Mouse (Mus musculus) layer of hippocampus, adult 9-10 months (tissue): ENCODE data around the gene Disp2.

Experiments used
- DNase-seq: peaks from one replicate; pipeline ENCODE4 v3.0.0; 2022; ENCODE audit warnings: low spot score

Gene Disp2

DNA sequence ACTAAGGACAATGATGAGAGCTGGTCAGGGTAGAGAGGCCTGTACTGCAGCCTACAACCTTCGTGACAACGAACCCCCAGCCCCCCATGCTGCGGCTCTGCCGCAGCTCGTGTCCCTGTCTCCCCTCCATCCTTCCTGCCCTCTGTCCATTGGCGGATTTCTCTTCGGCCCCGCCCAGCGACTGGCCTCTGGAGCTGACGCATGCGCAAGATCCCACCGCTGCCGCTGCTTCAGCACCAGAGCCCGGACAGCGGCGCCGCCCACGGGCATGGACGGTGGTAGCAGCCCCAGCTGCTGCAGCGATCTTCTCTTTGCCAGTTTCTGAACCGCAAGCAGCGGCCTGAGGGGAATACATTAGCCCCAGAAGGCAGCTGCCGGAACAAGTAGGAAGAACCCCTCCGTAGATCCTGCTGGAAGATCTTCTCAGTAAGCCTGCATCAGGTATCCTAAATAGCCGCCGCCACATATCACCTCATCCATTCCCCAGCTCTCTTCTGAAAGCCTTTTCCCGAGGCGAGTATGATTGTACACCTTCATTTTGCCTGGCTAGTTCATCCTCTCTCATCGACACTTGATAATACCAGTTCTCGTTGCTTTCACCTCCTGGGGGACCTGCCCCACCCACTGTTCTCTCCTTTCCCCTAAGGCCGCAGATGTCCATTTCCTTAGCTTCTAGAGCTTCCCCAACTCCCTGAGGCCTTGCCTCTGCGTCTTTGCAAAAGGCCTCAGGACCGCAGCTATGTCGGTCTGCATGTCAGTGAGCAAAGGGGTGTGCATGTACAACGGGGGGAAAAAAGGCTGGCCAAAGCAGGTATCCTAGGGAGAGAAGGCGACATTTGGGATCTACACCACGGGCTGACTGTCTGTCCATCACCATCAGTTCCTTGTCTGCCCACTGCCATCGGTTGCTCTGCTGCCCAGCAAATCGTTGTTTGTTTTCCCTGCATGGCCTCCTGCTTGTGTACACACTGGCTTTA, at the start of gene Disp2:
TSS of gene Disp2 (plus strand) at position 216 of the 977 bp plus-strand sequence.
- DNase-seq: no peak

DNA sequence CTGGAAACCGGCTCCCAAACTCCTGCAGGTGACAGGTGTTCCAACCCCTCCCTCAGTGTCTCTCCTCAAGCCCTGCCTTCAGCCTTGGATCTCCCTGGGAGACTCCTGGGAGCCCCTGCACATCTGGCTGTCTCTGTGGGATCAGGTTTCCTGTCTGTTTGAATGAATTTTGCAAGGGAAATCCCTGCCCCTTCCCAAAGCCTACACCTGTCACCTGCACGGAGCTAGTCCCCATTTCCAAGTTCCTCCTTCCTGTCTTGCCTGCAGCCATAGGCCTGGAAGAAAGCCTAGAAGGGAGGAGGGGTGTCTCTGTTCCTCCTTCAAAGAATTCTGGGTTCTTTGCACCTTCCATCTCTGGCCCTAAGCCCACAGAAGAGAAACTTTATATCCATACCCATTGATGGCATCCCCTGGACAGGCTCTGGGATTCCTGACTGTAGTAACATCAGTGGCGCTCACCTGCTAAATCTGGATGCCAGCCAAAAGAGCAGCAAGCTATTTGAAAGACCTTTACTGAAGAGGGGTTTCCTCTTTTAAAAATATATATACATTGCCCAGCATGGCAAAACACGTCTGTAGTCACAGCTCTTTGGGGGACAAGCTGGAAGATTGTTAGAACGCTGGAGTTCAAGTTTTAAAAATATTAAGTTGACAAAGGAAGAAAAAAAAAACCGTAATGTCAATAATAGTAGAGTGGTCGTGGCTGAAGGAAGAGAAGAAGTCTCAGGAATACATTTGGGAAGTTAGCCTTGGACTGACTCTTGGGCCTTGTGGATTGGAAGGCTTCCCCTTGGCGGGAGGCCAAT, 49.5 kb upstream of the Disp2 start:
- no peak for DNase-seq

DNA sequence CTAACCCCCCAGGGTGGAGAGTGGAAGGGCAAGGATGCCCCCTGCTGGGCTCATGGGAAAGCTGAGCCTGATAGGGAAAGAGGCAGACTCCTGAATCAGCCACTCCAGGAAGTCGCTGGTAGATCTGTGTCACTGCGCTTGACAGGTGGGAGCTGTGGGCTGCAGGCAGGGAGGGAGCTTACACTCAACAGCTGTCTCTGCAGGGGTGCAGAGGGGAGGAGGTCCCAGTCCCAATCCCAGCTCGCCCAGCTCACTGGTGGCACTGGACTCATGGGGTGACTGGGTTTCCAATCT, 49.0 kb upstream of the Disp2 start:
- no peak for DNase-seq

DNA sequence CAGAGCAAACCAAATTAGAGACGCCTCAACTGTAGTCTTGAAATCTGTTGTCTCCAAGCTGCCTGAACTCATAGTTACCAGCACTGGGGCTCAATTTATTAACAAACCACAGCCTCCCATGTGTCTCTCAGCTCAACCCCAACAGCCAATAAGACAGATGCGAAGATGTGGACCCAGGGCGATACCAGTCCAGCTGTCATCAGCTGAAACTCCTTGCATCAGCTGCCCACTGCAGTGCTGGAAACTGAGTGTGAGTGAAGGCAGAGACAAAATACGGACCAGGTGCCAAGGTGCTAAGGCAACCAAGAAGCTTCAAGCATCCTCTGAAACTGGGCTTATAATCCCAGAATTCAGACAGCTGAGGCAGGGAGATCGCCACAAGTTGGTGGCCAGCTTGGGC, 47.5 kb upstream of the Disp2 start:
- DNase-seq: no peak

DNA sequence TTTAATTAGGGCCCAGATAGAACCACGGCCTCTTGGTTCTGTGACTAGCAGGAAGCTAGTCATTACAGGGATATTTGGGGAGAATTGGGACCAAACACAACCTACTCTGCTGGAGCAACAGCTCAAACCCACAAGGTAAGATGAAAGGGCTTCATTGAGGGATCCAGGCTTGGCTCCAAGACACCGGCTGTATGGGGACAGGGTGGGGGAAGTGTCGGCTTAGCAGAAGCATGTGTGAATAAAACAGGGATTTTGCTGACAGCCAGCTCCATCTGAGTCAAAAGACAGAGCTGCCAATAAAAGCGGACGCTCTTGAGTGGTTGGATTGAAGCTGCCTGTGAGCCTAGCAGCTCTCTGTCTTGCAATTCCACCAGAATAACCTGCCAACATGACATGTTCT, 46.2 kb upstream of the Disp2 start:
- no peak for DNase-seq

DNA sequence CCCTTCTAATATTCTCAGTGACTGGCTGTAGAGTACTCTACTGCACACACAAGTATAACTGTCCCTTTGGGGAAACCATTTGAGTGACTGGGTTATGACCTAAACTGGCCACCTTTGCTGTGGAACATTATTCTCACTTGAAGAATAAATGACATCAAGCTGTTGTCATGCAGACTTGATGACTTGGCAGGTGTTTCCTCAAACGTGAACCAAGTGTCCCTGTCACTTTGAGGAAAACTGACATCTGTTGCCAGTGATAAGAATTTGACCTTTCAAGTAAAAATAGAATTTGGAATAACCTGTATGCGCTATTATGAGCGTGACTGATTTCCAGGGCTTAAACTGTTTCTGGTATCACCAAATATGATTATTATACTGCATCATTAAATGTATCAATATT, 39.2 kb upstream of the Disp2 start:
- DNase-seq: no peak

DNA sequence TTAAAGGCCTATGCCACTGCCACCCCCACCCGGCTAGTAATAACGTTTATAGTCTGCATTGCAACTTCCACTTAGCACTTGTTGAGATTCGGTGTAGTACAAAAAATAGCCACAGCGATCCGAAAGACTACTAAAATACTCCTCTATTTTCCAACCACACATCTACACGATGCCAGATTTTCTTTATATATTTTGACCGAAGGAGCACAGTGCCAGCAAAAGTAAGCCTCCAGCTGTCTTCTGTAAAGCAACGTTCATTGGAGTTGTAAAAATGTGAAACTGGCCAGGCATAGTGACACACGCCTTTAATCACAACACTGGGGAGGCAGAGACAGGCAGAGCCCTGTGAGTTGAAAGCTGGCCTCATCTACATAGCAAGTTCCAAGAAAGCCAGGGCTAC, 38.3 kb upstream of the Disp2 start:
- no peak for DNase-seq

DNA sequence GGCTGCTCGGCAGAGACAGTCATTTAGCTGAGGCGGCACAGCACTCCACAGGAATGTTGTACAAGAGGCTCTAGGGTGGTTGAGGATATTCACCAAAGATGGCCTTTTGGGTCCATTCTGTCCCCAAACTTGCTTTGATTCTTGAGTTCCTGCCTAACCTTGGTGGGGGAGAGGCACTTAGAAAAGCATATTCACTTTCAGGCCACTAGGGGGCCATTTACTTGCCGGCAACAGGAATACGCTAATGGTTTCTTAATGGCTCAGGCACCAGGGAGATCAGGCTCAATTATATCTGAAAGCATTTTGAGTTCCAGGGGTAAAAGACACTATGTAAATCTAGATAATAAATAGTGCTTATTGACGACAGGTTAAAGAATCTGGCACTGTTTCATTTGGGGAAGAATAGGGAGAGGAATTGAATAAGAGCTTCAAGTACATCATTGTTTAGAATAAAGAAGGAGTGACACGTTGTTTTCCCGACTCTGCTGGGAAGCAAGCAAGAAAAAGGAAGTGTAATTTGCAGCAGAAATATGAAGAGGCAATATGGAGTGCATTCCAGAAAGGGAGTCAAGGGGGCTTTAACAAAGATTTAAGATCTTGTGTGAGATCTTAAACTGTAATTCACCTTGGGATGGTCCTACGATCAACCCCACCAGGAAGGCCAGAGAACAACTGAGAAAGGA, 36.1 kb upstream of the Disp2 start:
- DNase-seq: no peak

DNA sequence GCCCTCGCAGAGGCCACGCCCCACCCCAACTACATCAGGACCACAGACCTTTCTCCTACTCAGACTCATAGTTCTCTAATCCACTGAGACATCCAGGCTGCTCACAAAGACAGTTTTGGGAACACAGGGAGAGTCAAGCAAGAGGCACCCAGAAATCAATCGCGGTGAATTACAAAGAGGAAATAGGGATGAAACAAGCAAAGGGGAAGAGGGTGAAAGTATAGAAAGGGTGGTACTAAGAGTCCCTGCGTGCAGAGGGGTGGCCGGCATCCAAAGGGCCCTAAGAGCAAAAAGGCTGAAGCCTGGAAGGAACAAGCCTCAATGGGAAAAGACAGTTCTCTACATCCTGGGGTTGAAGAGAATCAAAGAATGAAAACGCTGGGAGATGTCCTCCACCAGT, 34.9 kb upstream of the Disp2 start:
- DNase-seq: no peak

DNA sequence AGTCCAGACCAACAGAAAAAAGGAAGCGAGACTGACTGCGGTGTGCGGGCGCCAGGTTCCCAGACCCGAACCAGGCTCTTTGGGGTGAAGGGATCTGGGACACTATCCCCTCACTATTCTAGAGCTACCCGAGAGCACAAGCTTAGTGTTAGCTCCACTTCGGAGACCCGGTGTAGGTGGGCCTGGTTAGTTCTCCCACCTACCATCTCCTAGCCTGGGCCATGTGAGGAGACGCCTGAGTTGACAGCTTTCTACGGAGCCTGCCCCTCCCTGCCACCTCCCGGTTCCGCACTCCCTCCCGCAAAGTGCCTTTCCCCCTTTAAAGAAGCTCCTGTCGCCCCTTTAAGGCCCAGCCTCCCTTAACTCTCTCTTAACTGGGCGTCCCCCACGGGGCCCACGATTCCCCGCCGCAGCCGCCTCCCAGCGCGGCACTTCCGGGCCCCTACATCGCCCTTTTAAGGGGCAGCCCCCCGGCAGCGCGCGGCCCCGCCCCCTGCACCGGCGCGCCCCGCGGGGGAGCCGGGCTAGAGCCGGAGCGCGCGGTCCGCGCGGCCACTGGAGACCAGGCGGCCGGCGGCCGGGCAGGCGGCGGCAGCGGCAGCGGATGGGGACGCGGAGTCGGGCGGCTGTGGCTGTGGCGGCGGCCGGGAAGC, 34.2 kb upstream of the Disp2 start, which contains the start of gene Inafm2:
TSS of gene Inafm2 (plus strand) at position 527 of the 653 bp plus-strand sequence.
- DNase-seq: no peak

DNA sequence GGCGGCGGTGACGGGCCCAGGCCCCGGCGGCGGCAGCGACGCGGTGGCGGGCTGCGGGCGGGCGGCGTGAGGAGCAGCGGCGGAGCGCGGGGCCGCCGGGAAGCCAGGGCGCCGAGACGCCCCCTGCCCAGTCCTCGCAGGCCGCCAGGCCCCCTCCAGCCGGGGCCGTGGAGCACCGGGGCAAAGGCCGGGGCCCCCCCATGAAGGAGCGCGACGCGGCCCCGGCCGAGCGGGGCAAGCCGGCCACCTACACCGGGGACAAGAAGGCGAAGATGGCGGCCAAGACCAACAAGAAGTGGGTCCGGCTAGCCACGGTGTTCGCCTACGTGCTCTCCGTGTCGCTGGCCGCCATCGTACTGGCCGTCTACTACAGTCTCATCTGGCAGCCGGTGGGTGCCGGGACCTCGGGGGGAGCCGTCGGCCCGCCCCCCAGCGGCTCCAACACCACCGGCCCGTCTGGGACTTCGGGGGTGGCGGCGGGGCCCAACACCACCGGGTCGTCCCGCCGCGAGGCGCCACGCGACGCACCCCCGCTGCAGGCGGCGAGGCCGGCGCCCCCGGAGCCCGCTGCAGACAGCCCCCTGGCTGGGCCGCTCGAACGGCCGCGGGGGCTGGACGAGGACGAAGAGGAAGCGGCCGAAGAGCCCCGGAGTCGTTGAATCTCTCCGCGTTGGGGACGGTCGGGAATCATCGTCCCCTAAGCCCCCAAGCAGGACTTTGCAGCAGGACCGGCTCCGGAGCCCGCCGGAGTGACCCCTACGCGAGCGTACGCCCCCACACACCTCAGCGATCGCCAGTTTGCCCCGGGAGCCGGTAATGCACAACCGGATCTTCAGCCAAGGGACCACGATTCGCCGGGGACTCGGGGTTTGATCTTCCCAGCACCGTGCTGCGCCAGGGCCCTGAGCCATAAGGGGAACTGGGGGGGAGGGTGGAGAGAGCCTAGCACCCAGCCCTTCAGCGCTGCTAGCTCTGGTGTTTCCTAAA, 33.3 kb upstream of the Disp2 start:
- DNase-seq: no peak

DNA sequence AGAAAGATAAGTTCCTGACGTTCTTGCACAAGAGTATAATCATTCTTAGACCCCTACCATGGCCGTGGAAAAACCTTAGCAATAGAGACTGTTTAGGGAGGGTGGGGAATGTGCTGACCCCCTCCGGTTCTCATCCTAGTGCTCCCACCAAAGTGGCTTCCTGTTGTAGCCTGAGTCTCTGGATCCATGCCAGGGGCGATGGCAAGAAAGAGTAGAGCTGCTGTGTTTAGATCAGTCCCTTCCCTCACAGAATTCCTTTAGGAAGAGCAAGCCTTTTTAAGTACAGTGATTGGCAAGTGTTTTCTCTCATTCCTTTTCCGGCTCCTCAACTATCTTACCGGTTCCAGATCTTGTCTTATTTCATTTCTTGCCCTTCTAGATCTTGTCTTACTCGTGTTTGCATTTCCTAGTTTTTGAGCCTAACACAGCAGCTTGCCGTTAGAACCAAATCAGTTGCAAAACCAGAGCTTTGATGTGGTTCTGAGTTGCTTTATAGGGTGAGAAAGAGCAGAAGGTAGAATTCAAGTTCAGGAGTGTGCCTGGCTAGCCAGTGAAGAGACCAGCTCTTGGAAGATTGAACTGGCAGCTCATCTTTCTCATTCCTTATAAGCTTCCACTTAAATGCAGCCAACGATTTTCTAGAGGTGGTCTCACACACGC, 32.1 kb upstream of the Disp2 start:
- no peak for DNase-seq

DNA sequence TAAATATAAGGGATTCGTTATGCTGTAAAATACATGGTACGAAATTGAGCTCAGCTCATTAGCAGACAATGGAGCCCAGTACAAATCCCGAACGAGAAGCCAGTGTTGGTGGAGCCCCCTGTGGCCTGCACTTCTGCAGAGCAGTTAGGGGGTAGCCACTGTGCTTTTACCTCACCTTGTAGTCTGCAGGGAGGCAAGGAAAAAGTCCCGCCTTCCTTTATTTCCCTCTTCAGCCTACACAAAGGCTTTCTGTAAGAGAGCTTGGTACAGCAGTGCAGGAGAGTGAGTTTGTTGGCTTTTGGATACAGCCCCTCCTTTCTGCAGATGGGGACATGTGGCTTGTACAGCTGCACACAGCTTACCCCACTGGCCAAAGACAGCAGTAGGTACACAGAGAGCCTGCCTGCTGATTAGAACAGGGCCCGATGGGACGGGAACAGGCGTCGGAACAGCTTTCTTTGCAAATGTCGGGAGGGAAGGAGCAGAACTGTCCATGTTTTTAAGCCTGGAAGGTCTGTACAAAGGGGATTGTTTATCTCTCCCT, 30.1 kb upstream of the Disp2 start:
- DNase-seq: no peak

DNA sequence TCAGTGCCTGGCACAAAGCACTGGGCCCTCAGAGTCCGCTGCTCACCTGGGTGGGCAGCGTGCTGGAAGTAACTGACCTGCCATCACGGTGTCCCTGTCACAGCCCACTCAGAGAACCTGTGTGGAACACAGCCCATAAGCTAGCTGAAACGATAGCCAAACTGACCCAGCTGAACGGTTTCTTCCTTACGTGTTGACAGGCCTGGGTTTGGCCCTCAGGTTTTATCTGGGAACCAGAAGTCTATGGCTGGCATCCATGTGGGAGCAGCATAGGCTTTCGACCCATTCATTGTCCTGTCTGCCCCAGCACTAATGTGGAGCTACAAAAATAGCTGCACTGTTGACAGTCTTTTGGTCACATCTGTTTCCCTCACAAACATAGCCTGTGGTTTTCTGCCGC, 29.0 kb upstream of the Disp2 start:
- DNase-seq: no peak

DNA sequence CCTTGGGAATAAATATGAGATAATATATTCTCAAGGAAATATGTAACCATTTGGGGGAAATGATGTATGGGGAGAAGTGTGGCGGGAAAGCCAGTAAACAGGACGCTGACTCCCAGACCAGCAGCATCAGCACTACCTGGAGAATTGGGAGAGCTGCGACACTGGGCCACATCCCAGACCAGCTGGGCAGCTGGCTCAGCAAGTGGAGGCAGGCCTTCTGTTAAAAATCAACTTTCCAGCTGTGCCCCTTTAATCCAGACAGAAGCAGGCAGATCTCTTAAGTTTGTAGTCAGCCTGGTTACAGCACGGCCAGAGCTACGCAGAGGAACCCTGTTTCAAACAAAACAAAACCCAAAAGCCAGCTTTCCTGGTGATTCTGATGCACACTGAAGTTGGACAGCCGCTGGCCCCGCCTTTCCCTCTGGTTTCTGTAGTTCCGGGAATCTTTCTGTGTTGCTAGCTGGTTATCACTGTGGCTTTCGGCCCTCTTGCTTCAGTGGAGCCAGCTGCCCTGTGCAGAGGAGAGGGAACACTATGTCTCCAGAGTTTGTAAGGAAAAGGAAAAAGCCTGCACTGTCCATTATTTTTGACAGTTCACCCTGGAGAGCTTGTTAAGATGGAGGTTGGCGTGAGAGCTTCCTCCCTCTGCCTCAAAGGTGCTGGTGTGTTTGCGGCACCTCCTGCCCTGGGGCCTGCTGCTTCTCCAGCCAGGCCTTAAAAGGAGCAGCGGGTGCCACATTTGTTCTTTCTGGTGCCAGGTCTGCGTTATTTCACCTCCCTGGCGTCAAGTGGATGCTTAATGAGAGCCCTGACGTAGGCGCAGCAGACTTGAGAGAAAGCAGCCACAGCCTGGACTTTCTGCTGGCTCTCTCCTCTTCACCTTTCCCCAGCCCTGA, 27.4 kb upstream of the Disp2 start:
- DNase-seq: no peak

DNA sequence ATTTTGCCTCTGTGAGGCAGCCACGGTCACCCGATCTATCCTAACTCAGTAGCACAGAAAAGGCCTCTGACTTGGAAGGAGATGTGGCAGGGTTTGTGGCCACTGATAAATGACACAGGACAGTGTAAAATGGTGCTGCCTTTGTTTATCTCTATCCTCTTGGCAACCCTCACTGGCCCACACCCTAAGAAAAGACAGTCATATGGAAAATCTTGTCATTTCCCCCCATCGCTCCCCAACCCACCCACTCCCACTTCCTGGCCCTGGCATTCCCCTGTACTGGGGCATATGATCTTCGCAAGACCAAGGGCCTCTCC, 26.8 kb upstream of the Disp2 start:
- DNase-seq: no peak

DNA sequence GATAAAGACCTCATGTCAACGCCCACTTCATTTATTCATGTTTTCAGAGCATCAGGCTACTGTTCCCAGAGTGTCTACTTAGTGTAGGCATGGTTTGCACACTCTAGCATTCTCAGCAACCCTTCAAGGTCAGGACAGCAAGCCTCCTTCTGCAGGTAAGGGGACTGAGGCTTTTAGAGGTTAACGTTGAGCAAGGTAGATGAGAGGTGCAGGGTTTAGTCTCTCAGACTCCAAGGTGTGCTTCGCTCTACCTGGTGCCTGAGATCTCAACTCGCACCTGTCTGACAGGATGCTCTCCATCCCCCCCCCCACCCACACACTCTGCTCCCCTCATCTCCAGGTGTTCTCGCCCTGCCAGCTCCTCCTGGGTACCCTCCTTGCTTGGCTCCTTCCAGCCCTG, 25.4 kb upstream of the Disp2 start:
- DNase-seq: no peak

DNA sequence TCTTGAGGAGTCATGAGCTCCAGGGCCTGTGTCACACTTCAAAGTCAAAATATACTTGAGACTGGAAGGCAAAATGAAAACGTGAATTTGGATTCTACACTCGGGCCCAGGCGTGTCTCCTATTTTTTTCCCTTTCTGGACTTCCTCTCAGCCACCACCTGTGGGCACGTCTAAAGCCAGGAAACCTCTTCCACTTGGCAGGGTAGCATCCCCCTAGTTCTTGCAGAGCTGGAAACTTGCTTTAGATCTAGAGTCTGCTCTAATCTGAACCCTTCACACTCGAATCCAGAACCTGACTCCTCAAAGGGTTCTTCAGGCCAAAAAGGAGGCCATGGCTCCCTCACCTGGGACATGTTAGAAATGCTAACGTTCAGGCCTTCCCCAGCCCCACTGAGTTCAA, 24.1 kb upstream of the Disp2 start:
- DNase-seq: no peak

DNA sequence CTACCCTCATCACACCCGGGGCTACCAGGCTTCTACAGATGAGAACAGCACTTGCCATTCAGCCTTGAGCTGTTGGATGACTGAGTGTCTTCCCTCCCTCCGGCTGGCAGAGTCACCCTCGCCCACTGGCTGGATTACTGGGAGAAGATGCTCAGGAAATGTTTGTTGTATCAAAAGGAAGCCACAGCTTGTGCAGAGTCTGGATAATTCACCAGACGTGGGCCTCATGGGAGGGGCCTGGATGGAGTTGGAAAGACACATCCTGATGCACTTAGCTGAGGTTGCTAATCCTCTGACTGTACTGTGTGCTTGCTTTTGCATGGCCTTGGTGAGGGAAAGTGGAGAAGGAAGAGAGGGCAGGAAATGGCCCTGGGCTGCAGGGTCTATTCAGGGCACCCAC, 23.4 kb upstream of the Disp2 start:
- no peak for DNase-seq
